Mouse (Mus musculus) adipocyte (in vitro differentiated cells): ENCODE measurements around the gene Car15.
A peak's percentile ranks its signal among the peaks of the same experiment; 100 is the strongest.

ENCODE experiments used
- DNase-seq: peaks from one replicate; pipeline ENCODE4 v3.0.0-alpha.2; 2016; ENCODE audit warnings: low spot score

Gene Car15

GRCm38 (mm10) chr16:17833321-17833680 is 4.9 kb downstream of the Car15 start:
- no peak for DNase-seq

GRCm38 (mm10) chr16:17832821-17833220 is 5.3 kb downstream of the Car15 start, which contains the start of gene B830017H08Rik:
B830017H08Rik (plus strand) TSS chr16:17833121.
- no peak for DNase-seq

- DNase-seq, result no peak
Measured at GRCm38 (mm10) chr16:17831781-17832180, 6.4 kb downstream of the Car15 start.

GRCm38 (mm10) chr16:17830385-17831178 is 7.6 kb downstream of the Car15 start:
- DNase-seq, result no peak

- no peak for DNase-seq
Measured at GRCm38 (mm10) chr16:17828867-17829266, 9.3 kb downstream of the Car15 start.

GRCm38 (mm10) chr16:17828229-17828628 is 9.9 kb downstream of the Car15 start:
- no peak for DNase-seq

- no peak for DNase-seq
Measured at GRCm38 (mm10) chr16:17826500-17826899, 11.7 kb downstream of the Car15 start.

GRCm38 (mm10) chr16:17816528-17816927 is 21.6 kb downstream of the Car15 start:
- peak; percentile 61 for DNase-seq

GRCm38 (mm10) chr16:17815411-17816402 is 22.5 kb downstream of the Car15 start:
- no peak for DNase-seq

GRCm38 (mm10) chr16:17813173-17813572 is 25.0 kb downstream of the Car15 start:
- no peak for DNase-seq

- DNase-seq, result peak; percentile 77
Measured at GRCm38 (mm10) chr16:17812120-17812519, 26.0 kb downstream of the Car15 start.

GRCm38 (mm10) chr16:17809711-17810110 is 28.5 kb downstream of the Car15 start:
- DNase-seq, result peak; percentile 83

GRCm38 (mm10) chr16:17809125-17809524 is 29.0 kb downstream of the Car15 start:
- peak; percentile 86 for DNase-seq

- DNase-seq, result no peak
Measured at GRCm38 (mm10) chr16:17807192-17808009, 30.8 kb downstream of the Car15 start.

GRCm38 (mm10) chr16:17806581-17807191 is 31.5 kb downstream of the Car15 start:
- no peak for DNase-seq

- no peak for DNase-seq
Measured at GRCm38 (mm10) chr16:17804982-17805381, 33.2 kb downstream of the Car15 start.

- DNase-seq, result no peak
Measured at GRCm38 (mm10) chr16:17804449-17804912, 33.7 kb downstream of the Car15 start.

GRCm38 (mm10) chr16:17803675-17804448 is 34.3 kb downstream of the Car15 start:
- DNase-seq, result no peak

- no peak for DNase-seq
Measured at GRCm38 (mm10) chr16:17802839-17803674, 35.1 kb downstream of the Car15 start.

GRCm38 (mm10) chr16:17802456-17802838 is 35.7 kb downstream of the Car15 start:
- no peak for DNase-seq
